Mouse (Mus musculus): ENCODE results near the gene Nrp2. TPM values are rescaled to one million over a fixed set of nuclear protein-coding genes. Genes with fewer than 3 reads are reported as not detected.

Nrp2 gene
- polyA plus RNA-seq, 1 experiment, result 2.0 TPM

- Histone ChIP-seq H3K27me3 (ENCODE audit: control insufficient read depth, insufficient read depth, low read length) (no peaks in the 10 kb centered on the region), H3K36me3 (ENCODE audit: control insufficient read depth, insufficient read depth, low read length) (no peaks in the 10 kb centered on the region), H3K4me1 (ENCODE audit: control insufficient read depth, insufficient read depth, low read length) (peaks cover 5% of the 10 kb centered on the region)
These were observed 44.5 kb downstream of the Nrp2 start for GRCm38 (mm10) chr1:62747421-62748111.

GRCm38 (mm10) chr1:62748361-62748760 lies 45.3 kb downstream of the Nrp2 start:
- Histone ChIP-seq H3K27ac (ENCODE audit: control insufficient read depth, insufficient read depth, low read depth, low read length) (no peak overlapping the region), H3K4me1 (ENCODE audit: control insufficient read depth, insufficient read depth, low read length) (peaks cover under 1% of the 10 kb centered on the region), H3K4me3 (ENCODE audit: control insufficient read depth, low read depth, low read length) (no peak overlapping the region), H3K36me3 (ENCODE audit: control insufficient read depth, insufficient read depth, low read length) (no peaks in the 10 kb centered on the region), H3K27me3 (ENCODE audit: control insufficient read depth, insufficient read depth, low read length) (no peaks in the 10 kb centered on the region)
- no peak for TF ChIP-seq POLR2A (IDR thresholded peaks at IDR 0.05; ENCODE audit: control insufficient read depth, low read depth, low read length)
- TF ChIP-seq CTCF (IDR thresholded peaks at IDR 0.05; ENCODE audit: control insufficient read depth, insufficient read depth, insufficient replicate concordance, low read depth, low read length), result no peak

More at GRCm38 (mm10) chr1:62747421-62748111, 44.5 kb downstream of the Nrp2 start:
- Histone ChIP-seq H3K4me3 (ENCODE audit: control insufficient read depth, low read depth, low read length) (no peak overlapping the region), H3K27ac (ENCODE audit: control insufficient read depth, insufficient read depth, low read depth, low read length) (no peak overlapping the region)
- TF ChIP-seq POLR2A (IDR thresholded peaks at IDR 0.05; ENCODE audit: control insufficient read depth, low read depth, low read length) (no peak), CTCF (IDR thresholded peaks at IDR 0.05; ENCODE audit: control insufficient read depth, insufficient read depth, insufficient replicate concordance, low read depth, low read length) (no peak)

- H3K36me3 ChIP-seq (ENCODE audit: control insufficient read depth, insufficient read depth, low read length), result no peaks in the 10 kb centered on the region
- no peak overlapping the region for H3K4me3 ChIP-seq (ENCODE audit: control insufficient read depth, low read depth, low read length)
- H3K27me3 ChIP-seq (ENCODE audit: control insufficient read depth, insufficient read depth, low read length), result no peaks in the 10 kb centered on the region
- H3K27ac ChIP-seq (ENCODE audit: control insufficient read depth, insufficient read depth, low read depth, low read length), result no peak overlapping the region
- TF ChIP-seq CTCF (IDR thresholded peaks at IDR 0.05; ENCODE audit: control insufficient read depth, insufficient read depth, insufficient replicate concordance, low read depth, low read length), result no peak
- no peak for TF ChIP-seq POLR2A (IDR thresholded peaks at IDR 0.05; ENCODE audit: control insufficient read depth, low read depth, low read length)
- no peaks in the 10 kb centered on the region for H3K4me1 ChIP-seq (ENCODE audit: control insufficient read depth, insufficient read depth, low read length)
These were observed 46.6 kb downstream of the Nrp2 start for GRCm38 (mm10) chr1:62749716-62750115.

- no peaks in the 10 kb centered on the region for H3K27me3 ChIP-seq (ENCODE audit: control insufficient read depth, insufficient read depth, low read length)
- TF ChIP-seq POLR2A (IDR thresholded peaks at IDR 0.05; ENCODE audit: control insufficient read depth, low read depth, low read length) (no peak), CTCF (IDR thresholded peaks at IDR 0.05; ENCODE audit: control insufficient read depth, insufficient read depth, insufficient replicate concordance, low read depth, low read length) (no peak)
- no peak overlapping the region for H3K4me3 ChIP-seq (ENCODE audit: control insufficient read depth, low read depth, low read length)
- no peaks in the 10 kb centered on the region for H3K36me3 ChIP-seq (ENCODE audit: control insufficient read depth, insufficient read depth, low read length)
- no peak overlapping the region for H3K27ac ChIP-seq (ENCODE audit: control insufficient read depth, insufficient read depth, low read depth, low read length)
- H3K4me1 ChIP-seq (ENCODE audit: control insufficient read depth, insufficient read depth, low read length), result no peaks in the 10 kb centered on the region
These were observed 47.4 kb downstream of the Nrp2 start for GRCm38 (mm10) chr1:62750408-62751008.

GRCm38 (mm10) chr1:62751011-62752006 lies 48.2 kb downstream of the Nrp2 start:
- Histone ChIP-seq H3K27ac (ENCODE audit: control insufficient read depth, insufficient read depth, low read depth, low read length) (no peak overlapping the region), H3K4me1 (ENCODE audit: control insufficient read depth, insufficient read depth, low read length) (no peaks in the 10 kb centered on the region), H3K4me3 (ENCODE audit: control insufficient read depth, low read depth, low read length) (no peak overlapping the region), H3K36me3 (ENCODE audit: control insufficient read depth, insufficient read depth, low read length) (no peaks in the 10 kb centered on the region), H3K27me3 (ENCODE audit: control insufficient read depth, insufficient read depth, low read length) (no peaks in the 10 kb centered on the region)
- TF ChIP-seq CTCF (IDR thresholded peaks at IDR 0.05; ENCODE audit: control insufficient read depth, insufficient read depth, insufficient replicate concordance, low read depth, low read length) (no peak), POLR2A (IDR thresholded peaks at IDR 0.05; ENCODE audit: control insufficient read depth, low read depth, low read length) (no peak)

- TF ChIP-seq CTCF (IDR thresholded peaks at IDR 0.05; ENCODE audit: control insufficient read depth, insufficient read depth, insufficient replicate concordance, low read depth, low read length), result no peak
- no peak for TF ChIP-seq POLR2A (IDR thresholded peaks at IDR 0.05; ENCODE audit: control insufficient read depth, low read depth, low read length)
- no peaks in the 10 kb centered on the region for H3K36me3 ChIP-seq (ENCODE audit: control insufficient read depth, insufficient read depth, low read length)
- no peak overlapping the region for H3K27ac ChIP-seq (ENCODE audit: control insufficient read depth, insufficient read depth, low read depth, low read length)
- no peaks in the 10 kb centered on the region for H3K4me1 ChIP-seq (ENCODE audit: control insufficient read depth, insufficient read depth, low read length)
- H3K4me3 ChIP-seq (ENCODE audit: control insufficient read depth, low read depth, low read length), result no peak overlapping the region
- no peaks in the 10 kb centered on the region for H3K27me3 ChIP-seq (ENCODE audit: control insufficient read depth, insufficient read depth, low read length)
These were observed 49.0 kb downstream of the Nrp2 start for GRCm38 (mm10) chr1:62752055-62752454.
